In the genomic region with DNA sequence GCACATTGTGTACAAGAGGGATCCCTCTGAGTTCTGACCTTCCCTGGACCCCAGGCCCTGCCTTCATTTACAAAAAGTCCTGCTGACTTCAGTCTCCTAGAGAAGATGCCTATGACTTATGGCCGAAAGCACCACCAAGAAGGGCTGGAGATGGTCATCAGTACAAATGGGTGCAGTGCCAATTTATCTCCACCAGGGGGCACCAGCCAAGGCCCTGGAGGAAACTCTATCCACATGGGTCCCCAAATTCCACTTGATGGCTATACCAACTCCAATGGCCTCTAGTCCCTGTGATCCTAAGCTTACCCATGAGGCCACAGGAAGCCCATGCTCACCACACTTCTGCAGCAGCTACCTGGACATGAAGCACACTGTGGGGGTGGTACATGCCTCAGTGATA, we compare ENCODE assay signal across 9 mouse cellular contexts.
DNase-seq lines count a peak whose midpoint lies in the region; ATAC-seq and TF ChIP-seq lines count a peak whose summit lies in the region.
"Had no signal": no experiment of that assay in that cellular context is flagged by ENCODE, and none has a peak within 500 bp of the region (broad histone marks: within the 10 kb centered on the region; RNA-seq: fewer than 3 reads in every experiment).

No protein-coding gene starts in this region.

- peak; percentile 30 for DNase-seq in embryo, embryonic 10 days (ENCODE audit: low spot score)
- no peak for DNase-seq in embryo, embryonic 9.5 days (ENCODE audit: extremely low spot score)
- DNase-seq in right cerebral cortex, adult 18-20 months, result peak; percentile 15
- no peak for DNase-seq in right cerebral cortex, postnatal 14 days
- DNase-seq in cerebellum, adult 2 months, result peak; percentile 47 to 63
- peak; percentile 43 for DNase-seq in limb, embryonic 11.5 days (ENCODE audit: low spot score)
- DNase-seq in urinary bladder, postnatal 25 days (ENCODE audit: low spot score), result peak; percentile 51

- WGBS in cerebellum, adult 2 months, result 96% methylated on average over 1 of the region's 1 CpGs
- 78% methylated on average over 1 of the region's 1 CpGs for WGBS in limb, embryonic 11.5 days

- no peak for ATAC-seq in limb, embryonic 11.5 days (ENCODE audit: insufficient number of reproducible peaks, low FRiP score, low TSS enrichment, low read depth)
- no peak for ATAC-seq in erythroid progenitor cell, adult 5-6 weeks (replicated peaks; ENCODE audit: low FRiP score, poor library complexity, severe bottlenecking)

- H3K9me3 ChIP-seq in limb, embryonic 11.5 days (ENCODE audit: control insufficient read depth, low read length), result no peaks in the 10 kb centered on the region
- H3K9me3 ChIP-seq: heart, embryonic 15.5 days had no signal

- TF ChIP-seq CTCF in cerebellum, adult 2 months (IDR thresholded peaks at IDR 0.05; ENCODE audit: borderline replicate concordance, insufficient read depth, low read depth, low read length), result peak; percentile 58; the same call in 1 of the 2 replicates

- H3K27ac ChIP-seq in cerebellum, adult 2 months (ENCODE audit: insufficient read depth, low read length), result peak overlapping the region; percentile 82
- no peak overlapping the region for H3K27ac ChIP-seq in limb, embryonic 11.5 days (replicated peaks; ENCODE audit: low read depth, low read length)
- H3K27ac ChIP-seq: heart, embryonic 15.5 days had no signal

- no peaks in the 10 kb centered on the region for H3K36me3 ChIP-seq in limb, embryonic 11.5 days (ENCODE audit: control insufficient read depth, insufficient read depth, low read length)
- H3K36me3 ChIP-seq: heart, embryonic 15.5 days had no signal

- no peak overlapping the region for H3K4me3 ChIP-seq in cerebellum, adult 2 months (replicated peaks; ENCODE audit: insufficient read depth, low read depth, low read length)
- no peak overlapping the region for H3K4me3 ChIP-seq in limb, embryonic 11.5 days (ENCODE audit: low read depth, low read length)
- H3K4me3 ChIP-seq: heart, embryonic 15.5 days had no signal

- H3K4me2 ChIP-seq in limb, embryonic 11.5 days (ENCODE audit: low read depth, severe bottlenecking), result no peak overlapping the region
- H3K4me2 ChIP-seq: heart, embryonic 15.5 days had no signal

- no peak overlapping the region for H3K9ac ChIP-seq in limb, embryonic 11.5 days (ENCODE audit: low read length)
- H3K9ac ChIP-seq: heart, embryonic 15.5 days had no signal

- peaks cover 69% of the 10 kb centered on the region for H3K4me1 ChIP-seq in cerebellum, adult 2 months (ENCODE audit: control insufficient read depth, insufficient read depth, low read length)
- peaks cover 32% of the 10 kb centered on the region for H3K4me1 ChIP-seq in limb, embryonic 11.5 days (ENCODE audit: control insufficient read depth, insufficient read depth, low read length)

- no peaks in the 10 kb centered on the region for H3K27me3 ChIP-seq in cerebellum, adult 2 months (ENCODE audit: control insufficient read depth, insufficient read depth, low read length)
- no peaks in the 10 kb centered on the region for H3K27me3 ChIP-seq in limb, embryonic 11.5 days (ENCODE audit: control insufficient read depth, insufficient read depth, low read length)
- H3K27me3 ChIP-seq: heart, embryonic 15.5 days had no signal

- no peak for TF ChIP-seq POLR2A in cerebellum, adult 2 months (IDR thresholded peaks at IDR 0.05; ENCODE audit: borderline replicate concordance, insufficient read depth, low read length)

Comparison
In these comparisons a context has a peak if more than half of its experiments do, and no peak if none do; other contexts are left out.
1. DNase-seq: peak in embryo, embryonic 10 days (single experiment), right cerebral cortex, adult 18-20 months (single experiment), cerebellum, adult 2 months (2 of 2), limb, embryonic 11.5 days (single experiment) and urinary bladder, postnatal 25 days (single experiment); none in embryo, embryonic 9.5 days (single experiment) and right cerebral cortex, postnatal 14 days (single experiment).